In genomic region chr9:63602043-63602939, GRCm38 (mm10) we compare ENCODE assay signal across 8 mouse cellular contexts. TPM values are rescaled to one million over a fixed set of nuclear protein-coding genes. Genes with fewer than 3 reads are reported as not detected.
DNase-seq lines count a peak whose midpoint lies in the region; ATAC-seq and TF ChIP-seq lines count a peak whose summit lies in the region.

Gene Iqch, minus strand, starts transcription at chr9:63602493.
Gene Aagab, plus strand, starts transcription at chr9:63602660.

- peak; percentile 98 for ATAC-seq in forebrain, postnatal 0 days
- ATAC-seq in lung, embryonic 14.5 days (ENCODE audit: insufficient read depth), result peak; percentile 99
- peak; percentile 92 for ATAC-seq in neutrophil, adult 5-6 weeks (ENCODE audit: extremely low read depth, insufficient number of reproducible peaks, low FRiP score, poor library complexity, severe bottlenecking)

- H3K27me3 ChIP-seq in cerebellum, adult 2 months (ENCODE audit: control insufficient read depth, insufficient read depth, low read length), result no peaks in the 10 kb centered on the region
- H3K27me3 ChIP-seq in forebrain, postnatal 0 days (ENCODE audit: insufficient read depth, low read length), result no peaks in the 10 kb centered on the region
- no peaks in the 10 kb centered on the region for H3K27me3 ChIP-seq in lung, embryonic 14.5 days (ENCODE audit: insufficient read depth, low read length)

- no peaks in the 10 kb centered on the region for H3K36me3 ChIP-seq in forebrain, postnatal 0 days (ENCODE audit: insufficient read depth)
- no peaks in the 10 kb centered on the region for H3K36me3 ChIP-seq in lung, embryonic 14.5 days (ENCODE audit: insufficient read depth)

- TF ChIP-seq CTCF in cerebellum, adult 2 months (IDR thresholded peaks at IDR 0.05; ENCODE audit: borderline replicate concordance, insufficient read depth, low read depth, low read length), result no peak
- peak; percentile 36 for TF ChIP-seq CTCF in forebrain, postnatal 0 days (IDR thresholded peaks at IDR 0.05; ENCODE audit: low read depth)
- TF ChIP-seq CTCF in lung, embryonic 14.5 days (IDR thresholded peaks at IDR 0.05; ENCODE audit: low read depth), result no peak

- peak; percentile 73 for TF ChIP-seq POLR2A in cerebellum, adult 2 months (IDR thresholded peaks at IDR 0.05; ENCODE audit: borderline replicate concordance, insufficient read depth, low read length)

- peaks cover 3% of the 10 kb centered on the region; the same call in 1 of the 2 replicates for H3K4me1 ChIP-seq in cerebellum, adult 2 months (ENCODE audit: control insufficient read depth, insufficient read depth, low read length)
- H3K4me1 ChIP-seq in forebrain, postnatal 0 days (ENCODE audit: insufficient read depth), result no peaks in the 10 kb centered on the region
- 0 out of 2 replicates have a peak, but pooled peaks cover 6% of the 10 kb centered on the region for H3K4me1 ChIP-seq in lung, embryonic 14.5 days (ENCODE audit: insufficient read depth)

- peak; percentile 80 for DNase-seq in MEL-GATA-1-ER (ENCODE audit: extremely low read depth, low read depth)
- DNase-seq in cerebellum, adult 2 months, result peak; percentile 97 to 98
- DNase-seq in forebrain, postnatal 0 days, result peak; percentile 98
- peak; percentile 97 for DNase-seq in heart, postnatal 4 days
- peak; percentile 92 to 95 for DNase-seq in layer of hippocampus, adult 8-10 months (ENCODE audit: low spot score in 2 of 2)
- peak; percentile 97 for DNase-seq in lung, embryonic 14.5 days
- DNase-seq in testis, postnatal 14 days (ENCODE audit: low spot score), result peak; percentile 96

- no peaks in the 10 kb centered on the region for H3K9me3 ChIP-seq in forebrain, postnatal 0 days (ENCODE audit: low read length)
- no peaks in the 10 kb centered on the region for H3K9me3 ChIP-seq in lung, embryonic 14.5 days (ENCODE audit: low read depth, low read length)

- peak within 1 kb of the TSS; percentile 82 for H3K9ac ChIP-seq in forebrain, postnatal 0 days
- H3K9ac ChIP-seq in lung, embryonic 14.5 days, result peak within 1 kb of the TSS; percentile 79

- H3K4me2 ChIP-seq in forebrain, postnatal 0 days (ENCODE audit: low read depth), result peak within 1 kb of the TSS; percentile 62
- peak within 1 kb of the TSS; percentile 80 for H3K4me2 ChIP-seq in lung, embryonic 14.5 days

- H3K4me3 ChIP-seq in cerebellum, adult 2 months (replicated peaks; ENCODE audit: insufficient read depth, low read depth, low read length), result peak within 1 kb of the TSS; percentile 84
- H3K4me3 ChIP-seq in forebrain, postnatal 0 days (ENCODE audit: low read depth, low read length), result peak within 1 kb of the TSS; percentile 94
- peak within 1 kb of the TSS; percentile 95 for H3K4me3 ChIP-seq in lung, embryonic 14.5 days (ENCODE audit: low read depth, low read length)

- H3K27ac ChIP-seq in cerebellum, adult 2 months (ENCODE audit: insufficient read depth, low read length), result peak within 1 kb of the TSS; percentile 57
- H3K27ac ChIP-seq in forebrain, postnatal 0 days (ENCODE audit: low read depth, low read length), result peak within 1 kb of the TSS; percentile 64
- H3K27ac ChIP-seq in lung, embryonic 14.5 days (ENCODE audit: low read depth), result peak within 1 kb of the TSS; percentile 30; the same call in 1 of the 2 replicates

- under 1% methylated on average over 70 of the region's 70 CpGs for WGBS in cerebellum, adult 2 months
- WGBS in forebrain, postnatal 0 days, result 5% methylated on average over 70 of the region's 70 CpGs
- 1% methylated on average over 68 of the region's 70 CpGs for WGBS in lung, embryonic 14.5 days

RNA-seq across cellular contexts. Expression of gene Iqch, which starts in this region (rescaled TPM):
- 0.08 TPM in 1 of 2 replicates, not detected in the other for polyA plus RNA-seq in cerebellum, adult 2 months (2012; rRNA removed)
- total RNA-seq in forebrain, postnatal 0 days (2014; rRNA removed), result 0.14 TPM in 1 of 2 replicates, not detected in the other
- 0.10 TPM in 1 of 2 replicates, not detected in the other for polyA plus RNA-seq in forebrain, postnatal 0 days (2015; fragmentation: Nextera tagmentation; extraction: Ambion mirVana)
- not detected for total RNA-seq in heart, postnatal 4 days (2021)
- under 1 TPM in 1 of 4 experiments, not detected in 3; 0.18 TPM for total RNA-seq in layer of hippocampus, adult 8-10 months (2022)
- polyA plus RNA-seq in lung, embryonic 14.5 days (2014; fragmentation: Nextera tagmentation; extraction: Ambion mirVana), result 0.05 and 0.08 TPM in 2 replicates
- not detected in 2 replicates for total RNA-seq in neutrophil, adult 5-6 weeks (2017)

RNA-seq across cellular contexts. Expression of gene Aagab, which starts in this region (rescaled TPM):
- polyA plus RNA-seq in cerebellum, adult 2 months (2012; rRNA removed), result 31.0 and 31.9 TPM in 2 replicates
- 37.5 and 46.7 TPM in 2 replicates for total RNA-seq in forebrain, postnatal 0 days (2014; rRNA removed)
- polyA plus RNA-seq in forebrain, postnatal 0 days (2015; fragmentation: Nextera tagmentation; extraction: Ambion mirVana), result 50.0 and 51.0 TPM in 2 replicates
- total RNA-seq in heart, postnatal 4 days (2021), result 10 to 100 TPM; 18.7 to 22.7 TPM
- 10 to 100 TPM; 50.0 to 62.6 (median 61.7) TPM for total RNA-seq in layer of hippocampus, adult 8-10 months (2022)
- 27.3 and 29.1 TPM in 2 replicates for polyA plus RNA-seq in lung, embryonic 14.5 days (2014; fragmentation: Nextera tagmentation; extraction: Ambion mirVana)
- total RNA-seq in neutrophil, adult 5-6 weeks (2017), result 41.9 and 49.1 TPM in 2 replicates

Comparison
In these comparisons a context has a peak if more than half of its experiments do, and no peak if none do; other contexts are left out.
1. Peak in every context shown above with its lines: DNase-seq, ATAC-seq, H3K4me3 ChIP-seq and H3K27ac ChIP-seq.